Mouse (Mus musculus) lung, postnatal 25 days (tissue): ENCODE measurements around the gene Lipt2.

Source experiments
- DNase-seq: peaks from one replicate; pipeline ENCODE4 v3.0.0; 2022; ENCODE audit warnings: low spot score

Gene Lipt2

DNA sequence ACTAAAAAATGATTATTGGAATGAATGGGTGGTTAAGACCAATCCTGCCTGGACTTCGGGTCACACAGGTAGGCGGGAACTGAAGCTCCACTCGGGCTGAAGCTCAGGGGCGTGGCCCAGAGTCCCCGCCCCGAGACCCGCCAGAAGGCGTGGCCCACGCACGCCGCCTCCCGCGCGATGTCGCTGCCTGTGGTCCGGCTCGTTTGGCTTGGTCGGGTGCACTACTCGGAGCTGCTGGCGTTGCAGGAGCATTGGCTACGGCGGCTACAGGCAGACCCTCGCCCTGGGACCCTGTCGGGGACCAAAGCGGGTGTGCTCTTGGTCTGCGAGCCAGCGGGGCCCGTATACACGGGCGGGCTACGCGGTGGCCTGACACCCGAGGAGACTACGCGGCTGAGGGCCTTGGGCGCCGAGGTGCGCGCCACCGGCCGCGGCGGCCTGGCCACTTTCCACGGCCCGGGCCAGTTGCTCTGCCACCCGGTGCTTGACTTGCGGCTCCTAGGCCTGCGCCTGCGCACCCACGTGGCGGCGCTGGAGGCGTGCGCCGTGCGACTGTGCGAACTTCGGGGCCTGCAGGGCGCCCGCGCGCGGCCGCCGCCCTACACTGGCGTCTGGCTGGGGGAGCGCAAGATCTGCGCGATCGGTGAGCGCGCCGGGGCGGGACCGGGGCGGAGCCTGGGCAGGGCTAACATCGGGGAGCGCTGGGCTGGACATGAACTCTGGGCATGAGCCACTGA lies at the start of gene Lipt2:
TSS of gene Lipt2 (plus strand) at position 173 of the 737 bp plus-strand sequence.
- peak; percentile 94 for DNase-seq

GRCm38 (mm10) chr7:100111506-100111905 lies 47.6 kb upstream of the Lipt2 start:
- no peak for DNase-seq

DNA sequence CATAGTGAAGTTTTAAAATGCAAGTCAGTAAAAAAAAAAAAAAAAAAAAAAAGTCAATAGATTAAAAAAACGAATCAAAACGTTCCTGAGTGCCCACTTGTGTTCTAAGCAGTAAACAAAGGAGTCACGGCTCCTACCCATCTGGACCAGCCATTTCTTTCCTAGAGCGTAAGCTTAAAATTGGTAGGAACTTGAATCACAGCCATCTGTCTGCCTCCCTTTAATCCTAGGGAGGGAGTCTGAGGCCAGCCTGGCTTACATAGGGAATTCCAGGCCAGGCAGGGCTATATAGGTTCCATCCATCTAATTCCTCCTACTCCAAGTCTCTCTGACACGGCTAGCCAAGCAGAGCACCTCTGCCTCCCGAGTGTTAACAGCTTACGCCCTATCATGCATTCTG lies 45.3 kb upstream of the Lipt2 start:
- DNase-seq, result no peak

GRCm38 (mm10) chr7:100114279-100114678 lies 44.8 kb upstream of the Lipt2 start:
- no peak for DNase-seq

DNA sequence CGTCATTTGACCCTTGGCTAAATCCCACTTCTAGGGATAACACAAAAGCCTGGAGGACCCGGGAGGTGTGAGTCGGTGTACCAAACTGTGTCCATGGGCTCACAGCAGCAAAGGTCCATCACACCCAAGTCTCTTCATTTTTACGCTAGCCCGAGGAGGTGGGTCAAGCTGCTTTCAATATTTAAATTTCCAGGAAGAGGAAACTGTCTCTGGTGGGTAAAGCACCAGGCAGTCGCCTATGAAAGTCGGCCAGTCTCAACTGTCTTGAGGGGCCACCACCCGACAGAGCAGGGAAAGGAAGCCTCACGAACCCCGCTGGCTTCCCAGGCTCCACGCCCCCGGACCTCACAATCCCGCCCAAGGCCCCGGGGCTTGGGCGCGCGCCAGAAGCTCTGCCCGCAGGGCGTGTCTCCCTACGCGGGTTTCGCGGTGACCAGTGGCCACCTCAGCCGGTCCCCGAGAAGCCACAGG lies 38.3 kb upstream of the Lipt2 start:
- peak; percentile 24 for DNase-seq

GRCm38 (mm10) chr7:100121376-100121789 lies 37.7 kb upstream of the Lipt2 start, which contains the start of gene Pold3:
Gene Pold3, minus strand, starts transcription at chr7:100121565.
- DNase-seq, result peak; percentile 98

DNA sequence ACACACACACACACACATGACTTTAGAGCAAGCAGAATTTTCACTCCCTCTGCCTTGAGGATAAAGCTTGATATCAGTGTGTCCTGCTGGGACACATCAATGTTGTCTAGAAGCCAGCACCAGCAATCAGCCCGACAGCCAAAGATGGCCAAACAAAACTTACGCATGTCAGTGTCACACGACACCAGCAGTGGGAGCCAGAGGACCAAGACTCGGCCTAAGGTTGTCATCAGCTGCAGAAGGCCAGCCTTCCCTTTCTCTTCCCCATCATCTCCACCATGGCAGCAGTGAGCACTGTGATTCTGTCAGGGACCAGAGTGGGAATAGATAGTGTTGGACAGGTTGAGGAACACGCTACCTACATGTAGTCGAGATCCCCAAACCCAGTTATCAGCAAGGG lies 35.6 kb upstream of the Lipt2 start:
- DNase-seq, result no peak

- peak; percentile 33 for DNase-seq
Measured at GRCm38 (mm10) chr7:100124211-100124610, 34.9 kb upstream of the Lipt2 start.

GRCm38 (mm10) chr7:100125166-100125565 lies 33.9 kb upstream of the Lipt2 start:
- DNase-seq, result no peak

DNA sequence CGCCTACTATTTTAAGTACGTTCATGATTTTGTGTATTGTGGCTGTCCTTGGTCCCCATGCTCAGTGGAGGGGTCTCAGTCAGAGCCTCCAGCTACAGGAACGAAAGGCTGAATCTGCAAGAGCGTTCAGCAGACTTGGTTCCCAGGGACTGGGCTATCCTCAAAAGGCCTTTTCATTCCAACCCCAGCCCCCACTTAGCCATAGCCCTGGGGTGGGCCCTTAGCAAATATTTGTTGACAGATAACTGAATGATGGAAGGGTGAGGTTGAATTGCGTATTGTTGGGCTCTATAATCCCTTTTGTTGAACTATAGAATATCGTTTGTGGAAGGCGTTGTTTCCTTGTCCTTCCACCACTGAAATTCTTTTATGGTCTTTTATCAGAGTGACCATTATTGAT lies 32.6 kb upstream of the Lipt2 start:
- no peak for DNase-seq

DNA sequence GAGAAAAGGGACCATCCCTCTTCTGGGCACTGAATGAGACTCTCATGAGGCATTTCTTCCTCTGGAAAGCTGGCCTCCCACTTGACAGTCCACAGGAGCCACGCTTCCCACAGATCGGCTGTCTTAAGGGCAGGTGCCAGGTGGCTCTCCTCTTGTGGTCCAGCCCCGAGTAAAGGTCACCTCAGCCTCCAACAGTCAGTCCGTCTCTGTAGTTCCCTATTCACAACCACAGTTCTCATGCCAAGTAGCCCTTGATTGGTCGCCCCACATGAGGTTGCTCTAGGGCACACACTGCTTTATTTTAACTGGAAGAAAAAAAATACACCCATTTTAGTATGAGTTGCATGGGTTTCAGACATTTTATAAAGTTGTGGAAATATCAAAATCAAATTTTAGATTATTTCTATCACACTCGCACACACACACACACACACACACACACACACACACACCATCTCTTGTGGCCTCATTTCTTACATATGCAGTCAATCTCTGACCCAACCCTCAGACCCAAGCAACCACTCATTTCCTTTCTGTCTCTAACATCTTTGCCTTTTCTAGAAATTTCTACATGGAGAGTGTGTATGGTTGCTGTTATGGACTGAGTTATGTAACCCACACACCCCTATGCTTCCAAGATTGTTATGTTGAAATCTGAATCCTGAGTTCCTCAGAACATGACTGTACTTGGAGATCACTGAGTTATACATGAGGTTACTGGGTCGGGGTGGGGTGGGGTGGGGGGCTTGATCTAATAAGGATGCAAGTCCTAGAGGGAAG lies 30.6 kb upstream of the Lipt2 start:
- no peak for DNase-seq

DNA sequence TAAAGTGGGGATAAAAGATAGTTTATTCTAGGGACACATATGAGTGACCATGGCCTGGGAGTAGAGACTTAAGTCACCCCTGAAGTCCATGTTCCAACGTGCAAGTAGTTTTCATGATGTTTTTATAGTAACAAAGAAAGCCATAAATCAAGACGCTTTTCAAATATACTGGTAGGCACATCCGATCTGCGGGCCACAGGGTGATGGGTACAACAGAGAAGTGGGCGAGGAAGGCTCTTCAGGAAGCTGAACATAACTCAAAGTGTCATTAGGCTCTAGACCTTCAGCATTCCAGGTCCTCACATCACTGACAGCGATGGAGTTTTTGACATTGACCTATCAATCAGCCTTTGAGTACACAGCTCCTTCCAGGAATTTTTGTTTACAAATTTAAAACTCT lies 28.5 kb upstream of the Lipt2 start:
- no peak for DNase-seq

GRCm38 (mm10) chr7:100132379-100132778 lies 26.7 kb upstream of the Lipt2 start:
- no peak for DNase-seq

GRCm38 (mm10) chr7:100137038-100137437 lies 22.0 kb upstream of the Lipt2 start:
- no peak for DNase-seq

DNA sequence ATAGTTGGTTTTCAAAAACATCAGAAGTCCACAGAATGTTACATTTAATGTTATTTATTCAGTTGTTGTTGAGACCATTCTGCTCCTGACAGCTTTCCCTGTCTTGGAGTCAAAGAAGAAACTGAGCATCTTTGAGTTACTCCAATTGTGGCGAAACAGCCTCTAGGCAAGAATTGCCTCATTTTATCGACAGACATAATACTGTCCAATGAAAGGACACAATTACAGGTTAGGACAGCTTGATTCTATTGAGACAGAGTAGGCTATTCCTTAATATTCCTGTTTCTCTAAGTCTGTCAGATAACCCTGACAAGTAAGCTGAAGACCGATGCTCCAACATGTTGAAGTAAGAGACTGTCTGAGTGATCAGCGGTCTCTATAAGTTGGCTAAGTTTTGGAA lies 21.0 kb upstream of the Lipt2 start:
- DNase-seq, result no peak

DNA sequence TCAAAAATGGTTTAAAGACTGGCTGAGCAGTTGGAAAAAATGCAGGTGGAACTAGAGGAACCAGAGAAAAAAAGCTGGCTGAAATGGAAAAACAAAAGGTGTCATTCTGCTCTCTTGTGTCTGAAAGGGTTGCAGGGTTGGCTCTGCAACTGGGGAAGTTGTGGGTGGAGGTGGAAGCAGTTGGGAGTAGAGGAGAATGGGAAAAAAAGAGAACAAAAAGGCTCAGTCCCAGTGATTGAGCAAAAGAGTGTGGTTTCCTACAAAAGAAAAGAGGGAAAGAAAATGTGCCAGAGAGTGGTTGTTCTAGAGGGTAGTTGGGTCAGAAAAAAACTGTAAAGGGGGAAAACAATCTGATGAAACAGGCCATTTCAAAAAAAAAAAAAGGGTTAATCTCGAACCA lies 18.5 kb upstream of the Lipt2 start:
- DNase-seq, result no peak

- no peak for DNase-seq
Measured at GRCm38 (mm10) chr7:100148586-100148985, 10.5 kb upstream of the Lipt2 start.

GRCm38 (mm10) chr7:100150086-100150485 lies 9.0 kb upstream of the Lipt2 start:
- DNase-seq, result no peak

DNA sequence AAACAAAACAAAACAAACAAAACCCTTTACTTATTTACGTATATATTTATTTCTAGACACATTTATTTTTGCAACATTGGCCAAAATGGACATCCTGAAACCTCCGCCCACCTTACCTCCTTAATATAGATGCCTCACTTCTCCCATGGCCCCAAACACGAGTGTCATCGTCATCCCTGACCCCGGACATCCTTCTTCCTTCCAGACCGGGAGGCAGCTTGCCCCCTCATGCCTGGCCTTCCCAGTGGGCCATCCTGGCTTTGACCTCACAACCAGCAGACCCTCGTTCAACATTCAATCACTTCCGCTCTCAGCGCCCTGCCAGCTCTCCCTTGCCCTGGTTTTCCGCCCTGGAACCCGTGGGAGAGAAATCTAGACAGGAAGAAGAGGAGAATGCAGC lies 8.5 kb upstream of the Lipt2 start:
- no peak for DNase-seq

DNA sequence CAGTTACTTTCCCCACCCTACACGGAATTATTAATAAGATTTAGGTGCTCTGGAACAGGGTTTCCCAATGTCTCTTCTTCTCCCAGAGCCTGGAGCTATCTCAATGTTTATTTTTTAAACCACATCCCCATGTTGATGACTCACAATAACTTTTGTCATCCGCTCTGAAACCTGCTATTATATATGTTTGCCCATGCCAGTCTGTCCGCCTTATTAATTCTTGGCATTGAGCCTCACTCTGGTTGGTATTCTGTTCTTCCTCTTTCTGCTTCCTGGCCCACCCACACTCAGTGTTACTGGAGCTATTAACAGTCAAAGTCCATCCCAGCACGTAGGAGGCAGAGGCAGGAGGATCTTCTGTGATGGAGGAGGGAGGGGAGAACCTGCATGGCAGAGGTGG lies 1.4 kb upstream of the Lipt2 start:
- no peak for DNase-seq

DNA sequence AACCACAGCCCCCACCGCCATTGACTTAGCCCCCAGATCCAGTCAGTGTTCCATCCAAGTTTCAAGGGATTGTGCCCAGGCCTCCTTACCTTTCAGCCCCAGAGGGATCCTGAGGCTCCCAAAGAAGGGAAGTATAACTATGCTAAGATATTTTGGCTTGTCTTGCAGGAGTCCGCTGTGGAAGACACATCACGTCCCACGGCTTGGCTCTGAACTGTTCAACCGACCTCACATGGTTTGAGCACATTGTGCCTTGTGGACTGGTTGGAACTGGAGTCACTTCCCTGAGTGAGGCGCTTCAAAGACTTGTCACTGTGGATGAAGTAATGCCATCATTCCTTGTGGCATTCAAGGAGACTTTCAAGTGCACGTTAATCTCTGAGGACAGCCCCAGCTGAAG lies 929 bp downstream of the Lipt2 start:
- DNase-seq, result no peak

DNA sequence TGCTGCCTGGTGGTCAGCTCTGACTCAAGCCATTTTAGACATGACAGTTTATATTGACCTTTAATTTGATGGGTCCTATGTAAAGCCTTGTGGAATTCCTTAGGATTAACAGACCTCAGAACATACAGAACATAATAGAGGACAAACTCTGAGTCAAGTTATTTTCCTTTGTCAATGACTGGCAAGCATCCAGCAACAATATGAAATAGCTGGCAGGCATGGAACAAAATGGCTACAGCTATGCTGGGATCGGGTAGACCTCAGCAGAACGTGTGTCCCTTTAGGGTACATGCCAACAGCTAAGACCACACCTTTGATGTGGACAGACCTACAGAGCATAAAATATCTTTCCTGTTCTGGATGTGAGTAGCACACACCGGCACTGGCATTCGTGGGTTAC lies 4.4 kb downstream of the Lipt2 start:
- no peak for DNase-seq

GRCm38 (mm10) chr7:100168654-100169053 lies 9.6 kb downstream of the Lipt2 start:
- DNase-seq, result no peak
